Mouse (Mus musculus) embryonic facial prominence, embryonic 15.5 days (tissue): ENCODE results near the gene Minos1. TPM values are rescaled to one million over a fixed set of nuclear protein-coding genes. Genes with fewer than 3 reads are reported as not detected.

Source experiments
- ATAC-seq: fragments of 200-750 bp; cut with Nextera tagmentation; 2 replicates; pipeline ENCODE4 v1.8.0; 2017; ENCODE audit warnings: low read depth, moderate TSS enrichment; ENCODE audit not compliant: insufficient number of reproducible peaks, low FRiP score, low TSS enrichment
- H3K27ac ChIP-seq: fragments of 300-500 bp; sonication (generic); replicated peaks from 2 replicates; pipeline ENCODE4 v1.5.1; 2015; ENCODE audit warnings: mild to moderate bottlenecking, inconsistent platforms
- H3K27me3 ChIP-seq: fragments of 300-500 bp; sonication (generic); 2 replicates; pipeline ENCODE4 v1.6.1; 2015; ENCODE audit warnings: inconsistent platforms
- H3K36me3 ChIP-seq: fragments of 300-500 bp; sonication (generic); 2 replicates; pipeline ENCODE4 v1.6.1; 2015; ENCODE audit warnings: mild to moderate bottlenecking, inconsistent platforms
- H3K4me1 ChIP-seq: fragments of 300-500 bp; sonication (generic); 2 replicates; pipeline ENCODE4 v1.6.1; 2015; ENCODE audit warnings: inconsistent platforms
- H3K4me2 ChIP-seq: fragments of 300-500 bp; sonication (generic); replicated peaks from 2 replicates; pipeline ENCODE4 v1.6.1; 2015; ENCODE audit warnings: mild to moderate bottlenecking, inconsistent platforms
- H3K4me3 ChIP-seq: fragments of 300-500 bp; sonication (generic); replicated peaks from 2 replicates; pipeline ENCODE4 v1.5.1; 2015; ENCODE audit warnings: mild to moderate bottlenecking, inconsistent platforms
- H3K9ac ChIP-seq: fragments of 300-500 bp; sonication (generic); 2 replicates; pipeline ENCODE4 v1.6.1; 2015; ENCODE audit warnings: inconsistent platforms
- H3K9me3 ChIP-seq: fragments of 300-500 bp; sonication (generic); replicated peaks from 2 replicates; pipeline ENCODE4 v1.6.1; 2016; ENCODE audit warnings: inconsistent platforms
- WGBS: fragments of 180-500 bp; shearing (Covaris S2); methylation state at CpG from one replicate; pipeline ENCODE4 v1.1.7; 2015; 5-methylcytosine and 5-hydroxymethylcytosine counted together
- polyA plus RNA-seq: library from polyadenylated mRNA; unstranded; fragments of >200 nt; fragmentation: Nextera tagmentation; extraction: Ambion mirVana; gene quantifications from 2 replicates; pipeline ENCODE4 v1.2.1, GENCODE M21; 2015

Minos1 gene
- polyA plus RNA-seq, 1 experiment from 2014 or later = 462 TPM

GRCm38 (mm10) chr4:139058029-139058428 lies 72.9 kb downstream of the Minos1 start:
- 77% methylated on average over 5 of the region's 5 CpGs for WGBS

DNA sequence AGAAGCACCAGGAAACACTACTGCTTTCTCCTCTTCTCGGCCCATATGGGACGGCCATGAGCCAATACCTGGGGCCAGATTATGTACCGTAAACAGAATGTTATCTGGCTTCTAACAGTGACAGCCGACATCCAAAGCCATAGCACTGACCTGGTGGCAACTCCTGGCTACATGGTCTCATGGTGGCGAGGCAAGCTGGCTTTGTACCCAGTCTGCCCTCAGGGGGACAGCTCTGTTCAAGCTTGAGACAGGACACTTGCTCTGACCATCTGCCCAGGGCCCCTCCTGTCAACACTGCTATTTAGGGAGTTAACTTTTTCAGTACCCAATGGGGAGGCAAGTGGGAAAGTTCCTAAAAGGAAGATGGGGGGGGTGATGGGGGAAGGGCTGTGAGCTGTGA lies 73.6 kb downstream of the Minos1 start:
- Histone ChIP-seq H3K36me3 (no peaks in the 10 kb centered on the region), H3K4me3 (no peak overlapping the region), H3K4me2 (no peak overlapping the region), H3K9ac (no peak overlapping the region), H3K9me3 (no peaks in the 10 kb centered on the region), H3K27me3 (no peaks in the 10 kb centered on the region), H3K27ac (no peak overlapping the region), H3K4me1 (no peaks in the 10 kb centered on the region)
- no peak for ATAC-seq
- 72% methylated on average over 5 of the region's 5 CpGs for whole genome bisulfite sequencing

More at GRCm38 (mm10) chr4:139058029-139058428, 72.9 kb downstream of the Minos1 start:
- Histone ChIP-seq H3K9ac (no peak overlapping the region), H3K4me3 (no peak overlapping the region), H3K36me3 (no peaks in the 10 kb centered on the region), H3K27ac (no peak overlapping the region), H3K9me3 (no peaks in the 10 kb centered on the region), H3K4me1 (no peaks in the 10 kb centered on the region), H3K4me2 (no peak overlapping the region), H3K27me3 (no peaks in the 10 kb centered on the region)
- ATAC-seq = no peak

DNA sequence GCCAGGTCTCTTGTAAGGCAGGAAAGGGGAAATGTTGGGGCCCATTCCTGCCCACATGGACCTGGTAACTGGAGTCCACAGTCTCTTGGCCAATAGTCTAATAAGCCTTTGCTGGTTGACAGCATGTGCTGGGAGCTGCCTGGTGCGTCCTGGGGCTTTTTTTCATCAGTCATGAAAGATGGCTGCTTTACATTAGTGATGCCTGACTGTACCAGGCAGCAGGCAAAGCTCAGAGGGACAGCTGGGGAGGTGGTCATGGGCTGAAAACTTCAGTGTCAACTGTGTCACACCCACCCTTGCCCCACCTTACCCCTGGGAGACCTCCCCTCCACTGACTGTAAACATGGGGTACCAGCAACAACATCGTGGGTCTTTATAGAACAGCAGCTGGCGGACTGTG lies 75.2 kb downstream of the Minos1 start:
- ATAC-seq = no peak
- 54% methylated on average over 3 of the region's 3 CpGs for WGBS

GRCm38 (mm10) chr4:139055336-139055735 lies 75.6 kb downstream of the Minos1 start:
- Histone ChIP-seq H3K27me3 (no peaks in the 10 kb centered on the region), H3K4me3 (no peak overlapping the region), H3K9ac (no peak overlapping the region), H3K27ac (no peak overlapping the region), H3K9me3 (no peaks in the 10 kb centered on the region), H3K4me1 (no peaks in the 10 kb centered on the region), H3K4me2 (no peak overlapping the region), H3K36me3 (no peaks in the 10 kb centered on the region)
- 70% methylated on average over 4 of the region's 4 CpGs for WGBS
- ATAC-seq = no peak

More for the DNA sequence above, 75.2 kb downstream of the Minos1 start:
- Histone ChIP-seq H3K27ac (no peak overlapping the region), H3K4me2 (no peak overlapping the region), H3K4me3 (no peak overlapping the region), H3K36me3 (no peaks in the 10 kb centered on the region), H3K9me3 (no peaks in the 10 kb centered on the region), H3K27me3 (no peaks in the 10 kb centered on the region), H3K4me1 (no peaks in the 10 kb centered on the region), H3K9ac (no peak overlapping the region)

DNA sequence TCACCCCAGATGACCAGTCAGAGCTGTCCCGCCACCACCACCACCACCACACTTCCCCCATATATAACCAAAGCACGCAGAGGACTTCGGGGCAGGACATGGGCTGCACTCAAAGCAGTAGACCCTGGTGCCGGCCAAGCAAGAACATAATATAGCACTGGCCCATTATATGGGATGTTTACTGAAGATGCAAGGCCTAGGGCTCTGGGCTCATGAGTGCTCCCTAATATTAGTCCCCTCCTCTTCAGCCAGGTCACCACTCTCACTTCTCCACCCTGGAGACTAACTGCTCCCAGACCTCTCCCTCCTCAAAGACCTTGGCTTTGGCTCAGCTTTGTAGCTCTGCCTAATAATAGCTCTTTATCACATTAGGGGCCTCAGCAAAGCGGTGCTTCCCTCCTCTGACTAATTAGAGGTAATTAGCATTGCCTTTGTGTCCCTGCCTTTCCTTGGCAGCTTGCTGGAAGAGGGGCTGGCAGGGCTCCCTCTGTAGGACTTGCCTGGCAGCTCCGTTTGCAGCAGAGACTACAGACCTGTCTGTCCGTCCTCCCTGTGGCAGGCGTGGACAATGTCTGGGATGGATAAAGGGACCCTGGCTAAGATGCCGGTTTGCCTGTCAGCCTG lies 76.5 kb downstream of the Minos1 start:
- ATAC-seq = no peak

DNA sequence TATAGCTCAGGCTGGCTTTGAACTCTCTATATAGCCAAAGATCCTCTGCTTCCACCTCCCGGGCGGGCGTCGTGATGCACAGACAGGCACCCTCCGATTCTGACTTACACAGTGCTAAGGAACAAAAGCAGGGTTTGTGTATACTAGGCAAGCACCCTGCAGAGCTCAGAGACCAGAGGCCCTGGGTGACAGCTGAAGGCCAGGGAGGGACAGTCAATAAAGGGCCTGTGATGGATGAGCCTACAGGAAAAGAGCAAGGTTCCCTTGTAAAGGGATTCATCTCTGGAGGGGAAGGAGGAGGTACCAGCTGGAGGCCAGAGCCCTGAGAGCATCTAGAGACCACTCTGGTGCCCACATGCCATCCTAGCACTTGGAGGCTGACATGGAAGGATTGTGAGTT lies 77.5 kb downstream of the Minos1 start:
- Histone ChIP-seq H3K4me1 (no peaks in the 10 kb centered on the region), H3K27ac (no peak overlapping the region), H3K9me3 (no peaks in the 10 kb centered on the region), H3K4me3 (no peak overlapping the region), H3K36me3 (no peaks in the 10 kb centered on the region), H3K4me2 (no peak overlapping the region), H3K27me3 (no peaks in the 10 kb centered on the region), H3K9ac (no peak overlapping the region)
- no peak for ATAC-seq
- WGBS = 59% methylated on average over 5 of the region's 5 CpGs

More for the DNA sequence above, 76.5 kb downstream of the Minos1 start:
- H3K4me3 ChIP-seq = no peak overlapping the region
- no peak overlapping the region for H3K27ac ChIP-seq
- no peaks in the 10 kb centered on the region for H3K36me3 ChIP-seq
- no peaks in the 10 kb centered on the region for H3K4me1 ChIP-seq
- H3K9ac ChIP-seq = no peak overlapping the region
- H3K4me2 ChIP-seq = no peak overlapping the region
- no peaks in the 10 kb centered on the region for H3K27me3 ChIP-seq
- no peaks in the 10 kb centered on the region for H3K9me3 ChIP-seq
- 43% methylated on average over 9 of the region's 9 CpGs for WGBS

DNA sequence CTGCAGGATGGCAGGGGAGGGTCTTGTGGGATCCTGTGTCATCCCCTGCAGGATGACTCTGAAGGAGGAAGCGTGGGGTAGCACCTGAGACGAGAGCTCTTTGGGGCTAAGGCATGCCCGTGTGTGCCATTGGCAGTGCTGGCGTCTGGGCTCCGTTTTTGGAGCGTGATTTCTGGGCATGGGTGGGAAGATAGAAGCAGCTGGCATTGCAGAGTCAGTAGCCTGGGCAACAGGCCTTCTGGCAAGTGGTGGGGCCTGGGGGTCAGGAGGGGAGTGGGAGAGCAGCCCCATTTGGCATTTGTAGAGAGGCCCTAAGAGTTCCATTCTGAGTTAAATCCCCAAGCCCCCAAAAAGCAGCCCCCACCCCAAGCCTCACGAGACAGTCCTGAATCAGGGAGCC lies 78.1 kb downstream of the Minos1 start:
- no peak for ATAC-seq
- Histone ChIP-seq H3K27ac (no peak overlapping the region), H3K9ac (no peak overlapping the region), H3K36me3 (no peaks in the 10 kb centered on the region), H3K4me3 (no peak overlapping the region), H3K4me1 (no peaks in the 10 kb centered on the region), H3K9me3 (no peaks in the 10 kb centered on the region), H3K27me3 (no peaks in the 10 kb centered on the region), H3K4me2 (no peak overlapping the region)
- 72% methylated on average over 7 of the region's 7 CpGs for WGBS

Other genes with a start within 250 kb of the Minos1 start
- gene Otud3, start 217.2 kb downstream of the Minos1 start, polyA plus RNA-seq = 4.0 and 4.1 TPM in 2 replicates
- gene Rnf186, start 164.0 kb downstream of the Minos1 start, polyA plus RNA-seq = 0.43 TPM in 1 of 2 replicates, not detected in the other
- gene Tmco4, start 158.2 kb downstream of the Minos1 start, polyA plus RNA-seq = 4.9 and 6.4 TPM in 2 replicates
- 0.20 and 0.28 TPM in 2 replicates for gene Htr6, start 55.5 kb downstream of the Minos1 start, polyA plus RNA-seq
- gene Nbl1, start 38.1 kb downstream of the Minos1 start, polyA plus RNA-seq = 167 and 168 TPM in 2 replicates
- 389 and 397 TPM in 2 replicates for gene Capzb, start 61.8 kb upstream of the Minos1 start, polyA plus RNA-seq
- 16.0 and 16.5 TPM in 2 replicates for gene Pqlc2, start 179.6 kb upstream of the Minos1 start, polyA plus RNA-seq
- 85.7 and 94.1 TPM in 2 replicates for gene Akr7a5, start 179.6 kb upstream of the Minos1 start, polyA plus RNA-seq
- 103 and 108 TPM in 2 replicates for gene Mrto4, start 221.5 kb upstream of the Minos1 start, polyA plus RNA-seq
- gene Emc1, start 221.5 kb upstream of the Minos1 start, polyA plus RNA-seq = 23.4 and 26.7 TPM in 2 replicates
- 69.5 and 71.4 TPM in 2 replicates for gene Ubr4, start 221.5 kb upstream of the Minos1 start, polyA plus RNA-seq